Mouse (Mus musculus): ENCODE measurements around the gene Fgd5.

DNA sequence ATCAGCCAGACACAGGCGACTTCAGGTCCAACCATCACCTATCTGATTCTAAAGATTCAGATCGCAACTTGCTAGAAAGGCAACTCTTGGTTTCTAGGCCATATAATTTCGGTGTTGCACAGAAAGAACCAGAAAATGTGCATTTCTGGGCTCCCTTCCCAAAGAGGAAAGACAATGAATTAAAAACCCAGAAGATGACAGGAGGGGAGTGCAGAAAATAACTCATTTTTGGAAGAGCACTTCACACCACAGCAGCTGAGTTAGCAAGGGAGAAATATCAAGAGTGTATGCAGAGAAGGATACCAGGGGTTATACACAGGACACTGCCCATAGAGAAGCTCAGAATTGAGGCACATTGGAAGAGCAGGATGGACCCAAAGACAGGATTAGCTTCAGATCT, 106.3 kb downstream of the Fgd5 start:
- TF ChIP-seq POLR2A (IDR thresholded peaks at IDR 0.05; ENCODE audit: control insufficient read depth, extremely low read depth, insufficient read depth, low read length, poor library complexity), result no peak
- TF ChIP-seq CTCF (IDR thresholded peaks at IDR 0.05; ENCODE audit: borderline replicate concordance, control insufficient read depth, extremely low read depth, insufficient read depth, low read length, poor library complexity), result no peak

All from thymus, adult 2 months (tissue).